Mouse (Mus musculus): ENCODE results near the gene Gm8113.
"Not testable (repeated sequence)": the region's sequence is repeated elsewhere in the genome, so short reads cannot be mapped to it uniquely, and the experiment has no call there.

GRCm38 (mm10) chr14:43956769-43957168 lies 31.6 kb downstream of the Gm8113 start, which contains the start of gene Ang5:
- TF ChIP-seq CTCF (IDR thresholded peaks at IDR 0.05; ENCODE audit: insufficient read depth, low read length); POLR2A (IDR thresholded peaks at IDR 0.05; ENCODE audit: borderline replicate concordance, extremely low read depth, low read depth, low read length): not testable (repeated sequence)

All from lung, adult 2 months (tissue).